Mouse (Mus musculus): ENCODE data around the gene Ctse. TPM values are rescaled to one million over a fixed set of nuclear protein-coding genes. Genes with fewer than 3 reads are reported as not detected.

The Ctse gene
- polyA plus RNA-seq, 1 experiment from 2014 or later = not detected

GRCm38 (mm10) chr1:131718952-131719694 lies 81.0 kb downstream of the Ctse start:
- Histone ChIP-seq H3K27me3 (ENCODE audit: control insufficient read depth, insufficient read depth, low read length) (no peaks in the 10 kb centered on the region), H3K36me3 (ENCODE audit: control insufficient read depth, insufficient read depth, low read length) (no peaks in the 10 kb centered on the region), H3K4me1 (ENCODE audit: control insufficient read depth in 2 of 2, insufficient read depth in 2 of 2, low read length in 2 of 2) (peaks cover 8 to 10% of the 10 kb centered on the region in 2 experiments; a peak in 3 of 4 replicates), H3K27ac (replicated peaks in 1 of 2; ENCODE audit: control insufficient read depth in 1 of 2, insufficient read depth in 1 of 2, low read depth in 2 of 2, low read length in 2 of 2) (no peak overlapping the region), H3K9me3 (ENCODE audit: control insufficient read depth, low read length) (no peaks in the 10 kb centered on the region), H3K4me3 (ENCODE audit: control insufficient read depth in 1 of 2, insufficient read depth in 1 of 2, low read depth in 1 of 2, low read length in 2 of 2) (no peak overlapping the region), H3K9ac (ENCODE audit: low read length) (no peak overlapping the region), H3K4me2 (ENCODE audit: low read length) (no peak overlapping the region)
- WGBS = 78% methylated on average over 16 of the region's 16 CpGs
- no peak for ATAC-seq (ENCODE audit: insufficient number of reproducible peaks, insufficient read depth, low FRiP score, low read depth)

GRCm38 (mm10) chr1:131721989-131722388 lies 83.9 kb downstream of the Ctse start:
- Histone ChIP-seq H3K9me3 (ENCODE audit: control insufficient read depth, low read length) (no peaks in the 10 kb centered on the region), H3K36me3 (ENCODE audit: control insufficient read depth, insufficient read depth, low read length) (no peaks in the 10 kb centered on the region), H3K4me3 (ENCODE audit: control insufficient read depth in 1 of 2, insufficient read depth in 1 of 2, low read depth in 1 of 2, low read length in 2 of 2) (no peak overlapping the region), H3K4me1 (ENCODE audit: control insufficient read depth in 2 of 2, insufficient read depth in 2 of 2, low read length in 2 of 2) (peaks cover 8 to 9% of the 10 kb centered on the region in 2 experiments), H3K27me3 (ENCODE audit: control insufficient read depth, insufficient read depth, low read length) (no peaks in the 10 kb centered on the region), H3K9ac (ENCODE audit: low read length) (no peak overlapping the region), H3K27ac (replicated peaks in 1 of 2; ENCODE audit: control insufficient read depth in 1 of 2, insufficient read depth in 1 of 2, low read depth in 2 of 2, low read length in 2 of 2) (no peak overlapping the region), H3K4me2 (ENCODE audit: low read length) (no peak overlapping the region)
- no peak for ATAC-seq (ENCODE audit: insufficient number of reproducible peaks, insufficient read depth, low FRiP score, low read depth)
- 71% methylated on average over 3 of the region's 3 CpGs for WGBS

DNA sequence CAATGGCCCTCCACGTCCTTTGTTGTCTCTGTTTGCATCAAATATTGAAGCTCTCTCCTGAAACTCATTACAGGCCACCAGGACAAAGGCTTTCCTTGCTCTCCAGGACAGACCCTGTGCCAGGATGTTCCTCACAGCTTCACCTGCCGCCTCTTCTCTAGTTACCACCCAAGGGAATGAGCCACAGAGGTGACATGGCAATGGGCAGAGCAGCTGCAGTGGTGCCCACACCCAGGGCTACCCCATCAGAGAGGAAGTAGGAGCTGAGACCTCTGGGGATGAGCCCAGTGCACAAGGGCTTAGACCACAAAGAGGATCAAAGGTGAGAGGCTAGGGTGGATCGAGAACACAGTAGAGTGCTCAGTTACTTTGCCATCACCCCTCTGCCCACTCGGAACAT lies 85.4 kb downstream of the Ctse start:
- no peak overlapping the region for H3K9ac ChIP-seq (ENCODE audit: low read length)
- no peaks in the 10 kb centered on the region for H3K27me3 ChIP-seq (ENCODE audit: control insufficient read depth, insufficient read depth, low read length)
- peaks cover 8 to 10% of the 10 kb centered on the region in 2 experiments for H3K4me1 ChIP-seq (ENCODE audit: control insufficient read depth in 2 of 2, insufficient read depth in 2 of 2, low read length in 2 of 2)
- H3K36me3 ChIP-seq (ENCODE audit: control insufficient read depth, insufficient read depth, low read length) = no peaks in the 10 kb centered on the region
- ATAC-seq (ENCODE audit: insufficient number of reproducible peaks, insufficient read depth, low FRiP score, low read depth) = no peak
- WGBS = 87% methylated on average over 4 of the region's 4 CpGs
- no peak overlapping the region for H3K4me2 ChIP-seq (ENCODE audit: low read length)
- H3K4me3 ChIP-seq (ENCODE audit: control insufficient read depth in 1 of 2, insufficient read depth in 1 of 2, low read depth in 1 of 2, low read length in 2 of 2) = no peak overlapping the region
- H3K27ac ChIP-seq (replicated peaks in 1 of 2; ENCODE audit: control insufficient read depth in 1 of 2, insufficient read depth in 1 of 2, low read depth in 2 of 2, low read length in 2 of 2) = no peak overlapping the region
- no peaks in the 10 kb centered on the region for H3K9me3 ChIP-seq (ENCODE audit: control insufficient read depth, low read length)

Other genes with a start within 250 kb of the Ctse start
- 14.9 and 15.7 TPM in 2 replicates for gene Srgap2, start 111.0 kb upstream of the Ctse start, polyA plus RNA-seq (2014; fragmentation: Nextera tagmentation; extraction: Ambion mirVana)
- 2.0 and 2.2 TPM in 2 replicates for gene Fam72a, start 110.4 kb upstream of the Ctse start, polyA plus RNA-seq (2014; fragmentation: Nextera tagmentation; extraction: Ambion mirVana)
- gene Avpr1b, start 39.1 kb upstream of the Ctse start, polyA plus RNA-seq (2014; fragmentation: Nextera tagmentation; extraction: Ambion mirVana) = not detected in 2 replicates
- 2.0 and 2.3 TPM in 2 replicates for gene Rab7b, start 50.4 kb downstream of the Ctse start, polyA plus RNA-seq (2014; fragmentation: Nextera tagmentation; extraction: Ambion mirVana)
- gene Slc26a9, start 105.7 kb downstream of the Ctse start, polyA plus RNA-seq (2014; fragmentation: Nextera tagmentation; extraction: Ambion mirVana) = 0.07 and 0.23 TPM in 2 replicates
- gene Pm20d1, start 159.1 kb downstream of the Ctse start, polyA plus RNA-seq (2014; fragmentation: Nextera tagmentation; extraction: Ambion mirVana) = 2.1 and 2.2 TPM in 2 replicates
- 7.4 and 8.2 TPM in 2 replicates for gene Slc41a1, start 189.2 kb downstream of the Ctse start, polyA plus RNA-seq (2014; fragmentation: Nextera tagmentation; extraction: Ambion mirVana)
- 17.8 and 17.9 TPM in 2 replicates for gene Rab29, start 228.9 kb downstream of the Ctse start, polyA plus RNA-seq (2014; fragmentation: Nextera tagmentation; extraction: Ambion mirVana)

Measured in heart, embryonic 14.5 days (tissue).